Mouse (Mus musculus) myocyte (in vitro differentiated cells): ENCODE measurements at regions not wholly inside any gene's neighbourhood (a gene's known extent, or its start where the extent isn't known, plus 50 kb on each side); places are given as distances from the start of the nearest gene placed in this dataset.
"Not testable (repeated sequence)": the region's sequence is repeated elsewhere in the genome, so short reads cannot be mapped to it uniquely, and the experiment has no call there.

ENCODE experiments used
- H3K27me3 ChIP-seq: one replicate; pipeline ENCODE4 v1.6.1; 2011; ENCODE audit not compliant: control insufficient read depth, insufficient read depth, insufficient read length
- H3K36me3 ChIP-seq: one replicate; pipeline ENCODE4 v1.6.1; 2011; ENCODE audit not compliant: control insufficient read depth, insufficient read depth
- H3K4me2 ChIP-seq: one replicate; pipeline ENCODE4 v1.6.1; 2011; ENCODE audit warnings: low read depth, control low read depth
- H3K4me3 ChIP-seq: one replicate; pipeline ENCODE4 v1.5.1; 2011; ENCODE audit warnings: mild to moderate bottlenecking, control low read depth, moderate library complexity
- H3K79me2 ChIP-seq: one replicate; pipeline ENCODE4 v1.6.1; 2011; ENCODE audit not compliant: control insufficient read depth, insufficient read depth
- H3ac ChIP-seq: one replicate; pipeline ENCODE4 v1.6.1; 2011; ENCODE audit not compliant: control insufficient read depth, insufficient read length
- CEBPB ChIP-seq: IDR thresholded peaks from 2 replicates; pipeline ENCODE4 v1.6.1; 2011; ENCODE audit warnings: mild to moderate bottlenecking, moderate library complexity; ENCODE audit not compliant: poor library complexity, insufficient read depth, severe bottlenecking
- E2F4 ChIP-seq: IDR thresholded peaks from one replicate; pipeline ENCODE4 v1.6.1; 2011; ENCODE audit warnings: mild to moderate bottlenecking, control low read depth, moderate library complexity; ENCODE audit not compliant: insufficient read depth
- MAX ChIP-seq: IDR thresholded peaks from one replicate; pipeline ENCODE4 v1.6.1; 2011; ENCODE audit warnings: low read depth, mild to moderate bottlenecking, control low read depth
- MYOD1 ChIP-seq, 3 experiments: IDR thresholded peaks; one replicate each; pipeline ENCODE4 v1.6.1; 2011; ENCODE audit warnings: control low read depth in 2 of 3, low read depth in 2 of 3, mild to moderate bottlenecking in 2 of 3, moderate library complexity in 1 of 3; ENCODE audit not compliant: insufficient read length in 2 of 3, control insufficient read depth in 1 of 3
- MYOG ChIP-seq, 3 experiments: IDR thresholded peaks; one replicate each; pipeline ENCODE4 v1.6.1; 2011; ENCODE audit warnings: control low read depth in 2 of 3, low read depth in 2 of 3, mild to moderate bottlenecking in 2 of 3; ENCODE audit not compliant: insufficient read length in 2 of 3, control insufficient read depth in 1 of 3, insufficient read depth in 1 of 3
- POLR2A ChIP-seq: IDR thresholded peaks from one replicate; pipeline ENCODE4 v1.6.1; 2011; ENCODE audit warnings: low read depth, mild to moderate bottlenecking, control low read depth, moderate library complexity; ENCODE audit not compliant: insufficient read length
- POLR2AphosphoS2 ChIP-seq: IDR thresholded peaks from one replicate; pipeline ENCODE4 v1.6.1; 2011; ENCODE audit warnings: low read depth, control low read depth; ENCODE audit not compliant: insufficient read length
- REST ChIP-seq: IDR thresholded peaks from one replicate; pipeline ENCODE4 v1.6.1; 2011; ENCODE audit warnings: mild to moderate bottlenecking, control low read depth, moderate library complexity; ENCODE audit not compliant: insufficient read depth, insufficient read length
- SRF ChIP-seq: IDR thresholded peaks from one replicate; pipeline ENCODE4 v1.6.1; 2011; ENCODE audit warnings: low read depth; ENCODE audit not compliant: control insufficient read depth, insufficient read length
- TCF12 ChIP-seq: IDR thresholded peaks from one replicate; pipeline ENCODE4 v1.6.1; 2011; ENCODE audit warnings: mild to moderate bottlenecking, control low read depth; ENCODE audit not compliant: poor library complexity, insufficient read depth, severe bottlenecking
- TCF3 ChIP-seq: IDR thresholded peaks from one replicate; pipeline ENCODE4 v1.6.1; 2011; ENCODE audit warnings: low read depth, control low read depth; ENCODE audit not compliant: insufficient read length
- USF1 ChIP-seq: IDR thresholded peaks from one replicate; pipeline ENCODE4 v1.6.1; 2011; ENCODE audit warnings: low read depth, mild to moderate bottlenecking, control low read depth, moderate library complexity

- H3K36me3 ChIP-seq, result no peaks in the 10 kb centered on the region
These were observed 100.5 kb downstream of the Btg1 start for GRCm38 (mm10) chr10:96717281-96717680.

GRCm38 (mm10) chr10:96718706-96719105, 101.9 kb downstream of the Btg1 start:
- H3K4me2 ChIP-seq, H3K4me3 ChIP-seq, H3K79me2 ChIP-seq, H3ac ChIP-seq, H3K36me3 ChIP-seq, H3K27me3 ChIP-seq: not testable (repeated sequence)

More at GRCm38 (mm10) chr10:96717281-96717680, 100.5 kb downstream of the Btg1 start:
- no peaks in the 10 kb centered on the region for H3K27me3 ChIP-seq
- no peak overlapping the region for H3K4me2 ChIP-seq
- no peak overlapping the region for H3K4me3 ChIP-seq
- H3K79me2 ChIP-seq, result no peaks in the 10 kb centered on the region
- no peak overlapping the region for H3ac ChIP-seq
- TF ChIP-seq REST, result no peak
- TF ChIP-seq POLR2A, result no peak
- no peak for TF ChIP-seq MAX
- TF ChIP-seq E2F4, result no peak
- TF ChIP-seq POLR2AphosphoS2, result no peak
- no peak for TF ChIP-seq CEBPB

GRCm38 (mm10) chr10:96720281-96720711, 103.5 kb downstream of the Btg1 start:
- no peak for TF ChIP-seq SRF
- no peak for TF ChIP-seq USF1
- TF ChIP-seq MYOG (IDR thresholded peaks at IDR 0.05; ENCODE audit: control insufficient read depth in 1 of 3, insufficient read depth in 1 of 3, insufficient read length in 2 of 3, low read depth in 2 of 3), result no peak
- no peak for TF ChIP-seq TCF12
- TF ChIP-seq REST, result no peak
- no peak for TF ChIP-seq E2F4
- no peak for TF ChIP-seq MYOD1 (IDR thresholded peaks at IDR 0.05; ENCODE audit: control insufficient read depth in 1 of 3, insufficient read length in 2 of 3, low read depth in 2 of 3)
- no peak for TF ChIP-seq CEBPB
- TF ChIP-seq POLR2A, result no peak
- TF ChIP-seq POLR2AphosphoS2, result no peak
- no peak for TF ChIP-seq TCF3
- no peak for TF ChIP-seq MAX
- Histone ChIP-seq H3K4me2 (no peak overlapping the region), H3K27me3 (no peaks in the 10 kb centered on the region), H3ac (no peak overlapping the region), H3K36me3 (no peaks in the 10 kb centered on the region), H3K4me3 (no peak overlapping the region), H3K79me2 (no peaks in the 10 kb centered on the region)

- Histone ChIP-seq H3K4me3 (no peak overlapping the region), H3K27me3 (no peaks in the 10 kb centered on the region), H3ac (no peak overlapping the region), H3K36me3 (no peaks in the 10 kb centered on the region), H3K79me2 (no peaks in the 10 kb centered on the region), H3K4me2 (no peak overlapping the region)
- TF ChIP-seq MYOG (IDR thresholded peaks at IDR 0.05; ENCODE audit: control insufficient read depth in 1 of 3, insufficient read depth in 1 of 3, insufficient read length in 2 of 3, low read depth in 2 of 3) (no peak), TCF3 (no peak), POLR2AphosphoS2 (no peak), USF1 (no peak), REST (no peak), CEBPB (no peak), POLR2A (no peak), TCF12 (no peak), MYOD1 (IDR thresholded peaks at IDR 0.05; ENCODE audit: control insufficient read depth in 1 of 3, insufficient read length in 2 of 3, low read depth in 2 of 3) (no peak), E2F4 (no peak)
These were observed 104.3 kb downstream of the Btg1 start for GRCm38 (mm10) chr10:96720956-96721688.

GRCm38 (mm10) chr10:96722491-96722890, 105.7 kb downstream of the Btg1 start:
- H3K79me2 ChIP-seq, result no peaks in the 10 kb centered on the region
- H3ac ChIP-seq, result no peak overlapping the region
- no peak for TF ChIP-seq MYOD1 (IDR thresholded peaks at IDR 0.05; ENCODE audit: control insufficient read depth in 1 of 3, insufficient read length in 2 of 3, low read depth in 2 of 3)
- TF ChIP-seq CEBPB, result no peak
- TF ChIP-seq REST, result no peak
- no peak for TF ChIP-seq POLR2A
- H3K36me3 ChIP-seq, result no peaks in the 10 kb centered on the region
- H3K27me3 ChIP-seq, result no peaks in the 10 kb centered on the region
- H3K4me3 ChIP-seq, result no peak overlapping the region
- no peak overlapping the region for H3K4me2 ChIP-seq
